Mouse (Mus musculus): Measurements from ENCODE around the gene Psmb11.

Gene Psmb11

GRCm38 (mm10) chr14:54642224-54642944, 21.2 kb downstream of the Psmb11 start:
- no peak for DNase-seq

- DNase-seq, result no peak
Measured at GRCm38 (mm10) chr14:54643011-54643410, 21.8 kb downstream of the Psmb11 start.

GRCm38 (mm10) chr14:54644294-54644693, 23.1 kb downstream of the Psmb11 start:
- no peak for DNase-seq

GRCm38 (mm10) chr14:54646455-54646854, 25.2 kb downstream of the Psmb11 start:
- DNase-seq, result no peak

GRCm38 (mm10) chr14:54646898-54647636, 25.8 kb downstream of the Psmb11 start:
- no peak for DNase-seq

- no peak for DNase-seq
Measured at GRCm38 (mm10) chr14:54647900-54648299, 26.7 kb downstream of the Psmb11 start.

GRCm38 (mm10) chr14:54650621-54651454, 29.6 kb downstream of the Psmb11 start:
- peak; percentile 52 to 70 for DNase-seq

GRCm38 (mm10) chr14:54651556-54651955, 30.3 kb downstream of the Psmb11 start:
- no peak for DNase-seq

- DNase-seq, result no peak
Measured at GRCm38 (mm10) chr14:54652787-54653186, 31.6 kb downstream of the Psmb11 start.

GRCm38 (mm10) chr14:54653496-54653895, 32.3 kb downstream of the Psmb11 start:
- DNase-seq, result peak; percentile 79

GRCm38 (mm10) chr14:54660009-54660408, 38.8 kb downstream of the Psmb11 start:
- no peak for DNase-seq

- no peak for DNase-seq
Measured at GRCm38 (mm10) chr14:54664477-54665222, 43.4 kb downstream of the Psmb11 start.

GRCm38 (mm10) chr14:54669381-54669780, 48.1 kb downstream of the Psmb11 start:
- no peak for DNase-seq

- no peak for DNase-seq
Measured at GRCm38 (mm10) chr14:54674317-54674716, 53.1 kb downstream of the Psmb11 start.

- no peak for DNase-seq
Measured at GRCm38 (mm10) chr14:54676290-54676689, 55.1 kb downstream of the Psmb11 start.

GRCm38 (mm10) chr14:54678657-54679304, 57.5 kb downstream of the Psmb11 start:
- DNase-seq, result no peak

Measured in thymus, adult 18-20 months (tissue).